ENCODE assay signal across 7 mouse cellular contexts in genomic region chr7:114118180-114118579, GRCm38 (mm10). TPM values are rescaled to one million over a fixed set of nuclear protein-coding genes. Genes with fewer than 3 reads are reported as not detected.
DNase-seq lines count a peak whose midpoint lies in the region; ATAC-seq and TF ChIP-seq lines count a peak whose summit lies in the region.

No protein-coding gene starts in this region.

- no peak overlapping the region for H3K27ac ChIP-seq in cortical plate, adult 2 months (ENCODE audit: insufficient read depth, low read length)
- no peak overlapping the region for H3K27ac ChIP-seq in intestine, embryonic 16.5 days (ENCODE audit: low read length)
- H3K27ac ChIP-seq in liver, embryonic 14.5 days, result no peak overlapping the region

- peaks cover 15% of the 10 kb centered on the region; the same call in 1 of the 2 replicates for H3K27me3 ChIP-seq in E14TG2a.4 (ENCODE audit: insufficient read depth, low read length)
- H3K27me3 ChIP-seq in intestine, embryonic 16.5 days (replicated peaks; ENCODE audit: control insufficient read depth, insufficient read depth, low read length), result no peaks in the 10 kb centered on the region
- H3K27me3 ChIP-seq in liver, embryonic 14.5 days (ENCODE audit: control insufficient read depth, insufficient read depth, low read length), result peaks cover 31% of the 10 kb centered on the region

- no peak for TF ChIP-seq POLR2A in cortical plate, adult 2 months (IDR thresholded peaks at IDR 0.05; ENCODE audit: extremely low read depth, insufficient read depth, low read length)

- DNase-seq in liver, embryonic 14.5 days (ENCODE audit: low read depth in 3 of 3, low spot score in 3 of 3), result no peak
- no peak for DNase-seq in spleen, adult 12 weeks (ENCODE audit: low spot score)
- no peak for DNase-seq in gastrocnemius, postnatal 10 days
- DNase-seq in urinary bladder, postnatal 4 days (ENCODE audit: low spot score in 2 of 2), result no peak

- H3K4me2 ChIP-seq in intestine, embryonic 16.5 days (ENCODE audit: low read depth, low read length), result peak overlapping the region; percentile 70
- H3K4me2 ChIP-seq in liver, embryonic 14.5 days (ENCODE audit: low read depth), result peak overlapping the region; percentile 56

- H3K9ac ChIP-seq in intestine, embryonic 16.5 days (ENCODE audit: low read depth, low read length), result 0 out of 2 replicates have a peak overlapping the region, but pooled peaks have one; percentile 6
- no peak overlapping the region for H3K9ac ChIP-seq in liver, embryonic 14.5 days (replicated peaks)

- H3K9me3 ChIP-seq in E14TG2a.4 (ENCODE audit: low read length), result no peaks in the 10 kb centered on the region
- no peaks in the 10 kb centered on the region for H3K9me3 ChIP-seq in intestine, embryonic 16.5 days (ENCODE audit: control insufficient read depth, low read length)
- no peaks in the 10 kb centered on the region for H3K9me3 ChIP-seq in liver, embryonic 14.5 days (ENCODE audit: control insufficient read depth, low read length)

- no peaks in the 10 kb centered on the region for H3K36me3 ChIP-seq in E14TG2a.4 (ENCODE audit: insufficient read depth, low read length)
- no peaks in the 10 kb centered on the region for H3K36me3 ChIP-seq in intestine, embryonic 16.5 days (ENCODE audit: control insufficient read depth, insufficient read depth, low read length)
- H3K36me3 ChIP-seq in liver, embryonic 14.5 days (replicated peaks; ENCODE audit: control insufficient read depth, insufficient read depth, low read depth), result no peaks in the 10 kb centered on the region

- peak overlapping the region; percentile 88; the same call in 1 of the 2 replicates for H3K4me3 ChIP-seq in E14TG2a.4 (replicated peaks; ENCODE audit: low read length)
- peak overlapping the region; percentile 60 for H3K4me3 ChIP-seq in cortical plate, adult 2 months (ENCODE audit: insufficient read depth, low read length)
- peak overlapping the region; percentile 87 for H3K4me3 ChIP-seq in intestine, embryonic 16.5 days (ENCODE audit: low read length)
- no peak overlapping the region for H3K4me3 ChIP-seq in liver, embryonic 14.5 days (ENCODE audit: insufficient read depth in 1 of 2, low read depth in 2 of 2, low read length in 2 of 2)

- no peak for TF ChIP-seq EP300 in liver, embryonic 14.5 days (IDR thresholded peaks at IDR 0.05; ENCODE audit: low read depth)

- peaks cover 32% of the 10 kb centered on the region for H3K4me1 ChIP-seq in E14TG2a.4 (replicated peaks; ENCODE audit: low read depth, low read length)
- peaks cover 2% of the 10 kb centered on the region; the same call in 1 of the 2 replicates for H3K4me1 ChIP-seq in cortical plate, adult 2 months (ENCODE audit: control insufficient read depth, insufficient read depth, low read length)
- peaks cover 9% of the 10 kb centered on the region; the same call in 1 of the 2 replicates for H3K4me1 ChIP-seq in intestine, embryonic 16.5 days (ENCODE audit: control insufficient read depth, insufficient read depth, low read length)
- no peaks in the 10 kb centered on the region; a peak in 2 of 4 replicates for H3K4me1 ChIP-seq in liver, embryonic 14.5 days (replicated peaks; ENCODE audit: control insufficient read depth in 2 of 2, insufficient read depth in 2 of 2, low read length in 1 of 2)

- peak; percentile 56 for ATAC-seq in intestine, embryonic 16.5 days
- ATAC-seq in liver, embryonic 14.5 days (ENCODE audit: insufficient read depth), result no peak

- 30% methylated on average over 7 of the region's 7 CpGs for WGBS in intestine, embryonic 16.5 days
- 41% methylated on average over 7 of the region's 7 CpGs for WGBS in liver, embryonic 14.5 days (ENCODE audit: insufficient replicate concordance)

- no peak for TF ChIP-seq CTCF in E14TG2a.4 (conservative IDR thresholded peaks at IDR 0.05; ENCODE audit: low read length)
- TF ChIP-seq CTCF in cortical plate, adult 2 months (IDR thresholded peaks at IDR 0.05; ENCODE audit: extremely low read depth, insufficient read depth, low read length), result no peak
- no peak for TF ChIP-seq CTCF in liver, embryonic 14.5 days (IDR thresholded peaks at IDR 0.05; ENCODE audit: low read depth)

RNA-seq across cellular contexts. Expression of gene Rras2, which starts 0.6 kb away (rescaled TPM):
- 21.2 and 21.7 TPM in 2 replicates for polyA plus RNA-seq in cortical plate, adult 2 months (2012; rRNA removed)
- 20.6 and 21.2 TPM in 2 replicates for polyA plus RNA-seq in intestine, embryonic 16.5 days (2015; fragmentation: Nextera tagmentation; extraction: Ambion mirVana)
- polyA plus RNA-seq in liver, embryonic 14.5 days (2012; rRNA removed), result 4.5 and 5.3 TPM in 2 replicates
- polyA plus RNA-seq in liver, embryonic 14.5 days (2014; fragmentation: Nextera tagmentation; extraction: Ambion mirVana), result 7.9 and 8.2 TPM in 2 replicates
- total RNA-seq in gastrocnemius, postnatal 10 days (2021), result 10 to 100 TPM; 23.6 to 25.1 TPM

Comparison
In these comparisons a context has a peak if more than half of its experiments do, and no peak if none do; other contexts are left out.
1. H3K4me3 ChIP-seq: peak in E14TG2a.4 (single experiment), cortical plate, adult 2 months (single experiment) and intestine, embryonic 16.5 days (single experiment); none in liver, embryonic 14.5 days (0 of 2).